Mouse (Mus musculus): ENCODE measurements around the gene Odf3l2. TPM values are rescaled to one million over a fixed set of nuclear protein-coding genes. Genes with fewer than 3 reads are reported as not detected.

Odf3l2 gene
- polyA plus RNA-seq, 1 experiment from 2014 or later: not detected

GRCm38 (mm10) chr10:79594111-79594510, 51.4 kb downstream of the Odf3l2 start:
- 42% methylated on average over 6 of the region's 6 CpGs for WGBS
- Histone ChIP-seq H3K9me3 (ENCODE audit: control insufficient read depth, low read length) (no peaks in the 10 kb centered on the region), H3K27ac (replicated peaks) (no peak overlapping the region), H3K9ac (ENCODE audit: low read length) (no peak overlapping the region), H3K4me1 (replicated peaks; ENCODE audit: control insufficient read depth, insufficient read depth) (no peaks in the 10 kb centered on the region), H3K4me3 (ENCODE audit: low read depth, low read length) (no peak overlapping the region), H3K4me2 (replicated peaks; ENCODE audit: low read depth) (no peak overlapping the region), H3K27me3 (ENCODE audit: control insufficient read depth, insufficient read depth, low read length) (no peaks in the 10 kb centered on the region), H3K36me3 (ENCODE audit: control insufficient read depth, insufficient read depth, low read length) (no peaks in the 10 kb centered on the region)
- no peak for ATAC-seq (ENCODE audit: low FRiP score, low TSS enrichment)
- TF ChIP-seq EP300 (optimal IDR thresholded peaks at IDR 0.05) (no peak), CTCF (IDR thresholded peaks at IDR 0.05; ENCODE audit: low read depth) (no peak)
- no peak for DNase-seq (ENCODE audit: low spot score)

- Histone ChIP-seq H3K4me1 (replicated peaks; ENCODE audit: control insufficient read depth, insufficient read depth) (no peaks in the 10 kb centered on the region), H3K9ac (ENCODE audit: low read length) (no peak overlapping the region), H3K9me3 (ENCODE audit: control insufficient read depth, low read length) (no peaks in the 10 kb centered on the region), H3K4me2 (replicated peaks; ENCODE audit: low read depth) (no peak overlapping the region), H3K36me3 (ENCODE audit: control insufficient read depth, insufficient read depth, low read length) (no peaks in the 10 kb centered on the region), H3K27me3 (ENCODE audit: control insufficient read depth, insufficient read depth, low read length) (no peaks in the 10 kb centered on the region), H3K27ac (replicated peaks) (no peak overlapping the region), H3K4me3 (ENCODE audit: low read depth, low read length) (no peak overlapping the region)
- 86% methylated on average over 1 of the region's 1 CpGs for WGBS
- TF ChIP-seq EP300 (optimal IDR thresholded peaks at IDR 0.05) (no peak), CTCF (IDR thresholded peaks at IDR 0.05; ENCODE audit: low read depth) (no peak)
- ATAC-seq (ENCODE audit: low FRiP score, low TSS enrichment) (no peak), DNase-seq (ENCODE audit: low spot score) (no peak)
Measured at GRCm38 (mm10) chr10:79590702-79591101, 54.8 kb downstream of the Odf3l2 start.

Other genes starting within 250 kb of the Odf3l2 start
- not detected in 2 replicates for gene Vmn2r83, start 177.0 kb downstream of the Odf3l2 start, polyA plus RNA-seq (2015; fragmentation: Nextera tagmentation; extraction: Ambion mirVana)
- gene Plpp2, start 111.9 kb downstream of the Odf3l2 start, polyA plus RNA-seq (2015; fragmentation: Nextera tagmentation; extraction: Ambion mirVana): 81.8 and 92.1 TPM in 2 replicates
- gene Mier2, start 90.5 kb downstream of the Odf3l2 start, polyA plus RNA-seq (2015; fragmentation: Nextera tagmentation; extraction: Ambion mirVana): 24.0 and 25.4 TPM in 2 replicates
- gene Theg, start 58.4 kb downstream of the Odf3l2 start, polyA plus RNA-seq (2015; fragmentation: Nextera tagmentation; extraction: Ambion mirVana): not detected in 2 replicates
- gene C2cd4c, start 31.7 kb downstream of the Odf3l2 start, polyA plus RNA-seq (2015; fragmentation: Nextera tagmentation; extraction: Ambion mirVana): 0.02 and 0.07 TPM in 2 replicates
- 2.7 and 3.3 TPM in 2 replicates for gene Shc2, start 7.8 kb downstream of the Odf3l2 start, polyA plus RNA-seq (2015; fragmentation: Nextera tagmentation; extraction: Ambion mirVana)
- gene Madcam1, start 18.8 kb upstream of the Odf3l2 start, polyA plus RNA-seq (2015; fragmentation: Nextera tagmentation; extraction: Ambion mirVana): 17.6 and 22.2 TPM in 2 replicates
- gene Tpgs1, start 23.6 kb upstream of the Odf3l2 start, polyA plus RNA-seq (2015; fragmentation: Nextera tagmentation; extraction: Ambion mirVana): 50.3 and 51.0 TPM in 2 replicates
- gene Cdc34, start 36.5 kb upstream of the Odf3l2 start, polyA plus RNA-seq (2015; fragmentation: Nextera tagmentation; extraction: Ambion mirVana): 85.3 and 86.9 TPM in 2 replicates
- gene Gzmm, start 43.3 kb upstream of the Odf3l2 start, polyA plus RNA-seq (2015; fragmentation: Nextera tagmentation; extraction: Ambion mirVana): 0.62 and 0.83 TPM in 2 replicates
- 1,012 and 1,042 TPM in 2 replicates for gene Bsg, start 58.8 kb upstream of the Odf3l2 start, polyA plus RNA-seq (2015; fragmentation: Nextera tagmentation; extraction: Ambion mirVana)
- 0.28 and 0.38 TPM in 2 replicates for gene Hcn2, start 70.9 kb upstream of the Odf3l2 start, polyA plus RNA-seq (2015; fragmentation: Nextera tagmentation; extraction: Ambion mirVana)
- 16.5 and 20.6 TPM in 2 replicates for gene Polrmt, start 100.8 kb upstream of the Odf3l2 start, polyA plus RNA-seq (2015; fragmentation: Nextera tagmentation; extraction: Ambion mirVana)
- 13.5 and 14.9 TPM in 2 replicates for gene Fgf22, start 109.3 kb upstream of the Odf3l2 start, polyA plus RNA-seq (2015; fragmentation: Nextera tagmentation; extraction: Ambion mirVana)
- 60.0 and 68.6 TPM in 2 replicates for gene Rnf126, start 121.2 kb upstream of the Odf3l2 start, polyA plus RNA-seq (2015; fragmentation: Nextera tagmentation; extraction: Ambion mirVana)
- gene Fstl3, start 131.5 kb upstream of the Odf3l2 start, polyA plus RNA-seq (2015; fragmentation: Nextera tagmentation; extraction: Ambion mirVana): 14.1 and 17.6 TPM in 2 replicates
- 0.04 and 0.15 TPM in 2 replicates for gene Prss57, start 145.2 kb upstream of the Odf3l2 start, polyA plus RNA-seq (2015; fragmentation: Nextera tagmentation; extraction: Ambion mirVana)
- 27.8 and 29.1 TPM in 2 replicates for gene Palm, start 147.8 kb upstream of the Odf3l2 start, polyA plus RNA-seq (2015; fragmentation: Nextera tagmentation; extraction: Ambion mirVana)
- gene Misp, start 175.3 kb upstream of the Odf3l2 start, polyA plus RNA-seq (2015; fragmentation: Nextera tagmentation; extraction: Ambion mirVana): 57.6 and 58.0 TPM in 2 replicates
- gene Ptbp1, start 208.7 kb upstream of the Odf3l2 start, polyA plus RNA-seq (2015; fragmentation: Nextera tagmentation; extraction: Ambion mirVana): 99.3 and 103 TPM in 2 replicates
- 0.86 and 0.87 TPM in 2 replicates for gene Prtn3, start 228.7 kb upstream of the Odf3l2 start, polyA plus RNA-seq (2015; fragmentation: Nextera tagmentation; extraction: Ambion mirVana)
- 5.5 and 7.0 TPM in 2 replicates for gene Plppr3, start 228.9 kb upstream of the Odf3l2 start, polyA plus RNA-seq (2015; fragmentation: Nextera tagmentation; extraction: Ambion mirVana)
- gene Elane, start 240.5 kb upstream of the Odf3l2 start, polyA plus RNA-seq (2015; fragmentation: Nextera tagmentation; extraction: Ambion mirVana): 0.30 and 0.55 TPM in 2 replicates
- gene Cfd, start 245.1 kb upstream of the Odf3l2 start, polyA plus RNA-seq (2015; fragmentation: Nextera tagmentation; extraction: Ambion mirVana): not detected in 2 replicates